Mouse (Mus musculus) MEL (cell line): ENCODE data around the gene Prr15l. TPM values are rescaled to one million over a fixed set of nuclear protein-coding genes. Genes with fewer than 3 reads are reported as not detected.

Experiments
- DNase-seq: peaks from one replicate; pipeline ENCODE4 v3.0.0; 2011; ENCODE audit warnings: low read depth, low spot score
- H3K27ac ChIP-seq: 2 replicates; pipeline ENCODE4 v1.5.1; 2012; ENCODE audit warnings: low read depth, mild to moderate bottlenecking, control low read depth, low read length, moderate library complexity; ENCODE audit not compliant: control insufficient read depth
- H3K27me3 ChIP-seq, 2 experiments: fragments of 150-350 bp in 1 of 2; sonication (generic) in 1 of 2; 2 replicates each; pipeline ENCODE4 v1.6.1; 2012; ENCODE audit warnings: low read length in 2 of 2, mild to moderate bottlenecking in 2 of 2, improper control_type of control experiment in 1 of 2, moderate library complexity in 1 of 2; ENCODE audit not compliant: insufficient read depth in 2 of 2, control insufficient read depth in 1 of 2
- H3K36me3 ChIP-seq, 2 experiments: 2 replicates each; pipeline ENCODE4 v1.6.1; 2012 to 2014; ENCODE audit warnings: low read length in 2 of 2, improper control_type of control experiment in 1 of 2, inconsistent platforms in 1 of 2, mild to moderate bottlenecking in 1 of 2; ENCODE audit not compliant: insufficient read depth in 2 of 2, control insufficient read depth in 1 of 2
- H3K4me1 ChIP-seq, 2 experiments: fragments of 150-350 bp in 1 of 2; sonication (generic) in 1 of 2; 2 replicates each; pipeline ENCODE4 v1.6.1; 2012; ENCODE audit warnings: low read length in 2 of 2, improper control_type of control experiment in 1 of 2, mild to moderate bottlenecking in 1 of 2; ENCODE audit not compliant: insufficient read depth in 2 of 2, control insufficient read depth in 1 of 2
- H3K4me3 ChIP-seq, 2 experiments: fragments of 150-350 bp in 1 of 2; sonication (generic) in 1 of 2; 2 replicates each; pipeline ENCODE4 v1.5.1; 2012; ENCODE audit warnings: low read depth in 2 of 2, low read length in 2 of 2, mild to moderate bottlenecking in 2 of 2, moderate library complexity in 2 of 2, control low read depth in 1 of 2, improper control_type of control experiment in 1 of 2; ENCODE audit not compliant: control insufficient read depth in 1 of 2, insufficient read depth in 1 of 2
- H3K79me2 ChIP-seq: 2 replicates; pipeline ENCODE4 v1.6.1; 2012; ENCODE audit warnings: mild to moderate bottlenecking, low read length, moderate library complexity; ENCODE audit not compliant: control insufficient read depth, poor library complexity, insufficient read depth
- H3K9ac ChIP-seq: 2 replicates; pipeline ENCODE4 v1.6.1; 2012; ENCODE audit warnings: low read depth, mild to moderate bottlenecking, control low read depth, low read length, moderate library complexity; ENCODE audit not compliant: control insufficient read depth, poor library complexity, severe bottlenecking
- H3K9me3 ChIP-seq: fragments of 150-350 bp; sonication (generic); replicated peaks from 2 replicates; pipeline ENCODE4 v1.6.1; 2012; ENCODE audit warnings: mild to moderate bottlenecking, low read length, improper control_type of control experiment, moderate library complexity; ENCODE audit not compliant: insufficient read depth
- BHLHE40 ChIP-seq: IDR thresholded peaks from 2 replicates; pipeline ENCODE4 v1.6.1; 2012; ENCODE audit warnings: low read depth, mild to moderate bottlenecking, inconsistent platforms, low read length, improper control_type of control experiment, borderline replicate concordance
- CTCF ChIP-seq, 3 experiments: IDR thresholded peaks in 2 of 3; conservative IDR thresholded peaks in 1 of 3; 2 replicates each; pipeline ENCODE4 v1.5.1; 2011 to 2012; ENCODE audit warnings: low read length in 3 of 3, low read depth in 2 of 3, mild to moderate bottlenecking in 2 of 3, improper control_type of control experiment in 1 of 3, inconsistent platforms in 1 of 3, mixed read lengths in 1 of 3, moderate library complexity in 1 of 3; ENCODE audit not compliant: control insufficient read depth in 1 of 3, insufficient read depth in 1 of 3, poor library complexity in 1 of 3, severe bottlenecking in 1 of 3
- E2F4 ChIP-seq: IDR thresholded peaks from 2 replicates; pipeline ENCODE4 v1.6.1; 2011; ENCODE audit warnings: low read depth, low read length, improper control_type of control experiment, borderline replicate concordance
- ELF1 ChIP-seq: IDR thresholded peaks from 2 replicates; pipeline ENCODE4 v1.6.1; 2014; ENCODE audit warnings: low read depth, mild to moderate bottlenecking, inconsistent platforms, low read length, improper control_type of control experiment, moderate library complexity
- EP300 ChIP-seq, 2 experiments: IDR thresholded peaks; 2 replicates each; pipeline ENCODE4 v1.6.1; 2011; ENCODE audit warnings: improper control_type of control experiment in 2 of 2, low read length in 2 of 2, low read depth in 1 of 2, mild to moderate bottlenecking in 1 of 2
- ETS1 ChIP-seq: IDR thresholded peaks from 2 replicates; pipeline ENCODE4 v1.6.1; 2012; ENCODE audit warnings: low read depth, mild to moderate bottlenecking, inconsistent platforms, low read length, improper control_type of control experiment, moderate library complexity
- GATA1 ChIP-seq: IDR thresholded peaks from 2 replicates; pipeline ENCODE4 v1.6.1; 2011; ENCODE audit warnings: low read depth, low read length, improper control_type of control experiment
- HCFC1 ChIP-seq: IDR thresholded peaks from 2 replicates; pipeline ENCODE4 v1.6.1; 2012; ENCODE audit warnings: low read depth, mild to moderate bottlenecking, inconsistent platforms, low read length, improper control_type of control experiment, moderate library complexity
- JUND ChIP-seq: IDR thresholded peaks from 2 replicates; pipeline ENCODE4 v1.6.1; 2011; ENCODE audit warnings: low read depth, mild to moderate bottlenecking, improper control_type of control experiment, low read length
- MAFK ChIP-seq: IDR thresholded peaks from 2 replicates; pipeline ENCODE4 v1.6.1; 2011; ENCODE audit warnings: low read depth, mild to moderate bottlenecking, low read length, improper control_type of control experiment, borderline replicate concordance
- MAX ChIP-seq: IDR thresholded peaks from 2 replicates; pipeline ENCODE4 v1.6.1; 2011; ENCODE audit warnings: low read length, improper control_type of control experiment
- MAZ ChIP-seq: IDR thresholded peaks from 2 replicates; pipeline ENCODE4 v1.6.1; 2012; ENCODE audit warnings: low read depth, mild to moderate bottlenecking, inconsistent platforms, low read length, improper control_type of control experiment
- MEF2A ChIP-seq: IDR thresholded peaks from 2 replicates; pipeline ENCODE4 v1.6.1; 2014; ENCODE audit warnings: low read depth, mild to moderate bottlenecking, inconsistent platforms, low read length, improper control_type of control experiment; ENCODE audit not compliant: poor library complexity, insufficient replicate concordance, severe bottlenecking; ENCODE audit errors: extremely low read depth
- MXI1 ChIP-seq: IDR thresholded peaks from 2 replicates; pipeline ENCODE4 v1.6.1; 2011; ENCODE audit warnings: mild to moderate bottlenecking, low read depth, low read length, improper control_type of control experiment
- MYB ChIP-seq: IDR thresholded peaks from 2 replicates; pipeline ENCODE4 v1.6.1; 2011; ENCODE audit warnings: mild to moderate bottlenecking, low read depth, low read length, improper control_type of control experiment
- MYC ChIP-seq: IDR thresholded peaks from 2 replicates; pipeline ENCODE4 v1.6.1; 2011; ENCODE audit warnings: low read depth, mild to moderate bottlenecking, low read length, improper control_type of control experiment, moderate library complexity
- NRF1 ChIP-seq: IDR thresholded peaks from 2 replicates; pipeline ENCODE4 v1.6.1; 2014; ENCODE audit warnings: low read depth, mild to moderate bottlenecking, inconsistent platforms, low read length, improper control_type of control experiment, moderate library complexity; ENCODE audit not compliant: poor library complexity, insufficient read depth, severe bottlenecking
- POLR2A ChIP-seq, 2 experiments: IDR thresholded peaks; 2 replicates each; pipeline ENCODE4 v1.6.1; 2011 to 2012; ENCODE audit warnings: low read length in 2 of 2, mild to moderate bottlenecking in 2 of 2, control low read depth in 1 of 2, improper control_type of control experiment in 1 of 2, low read depth in 1 of 2, moderate library complexity in 1 of 2; ENCODE audit not compliant: control insufficient read depth in 1 of 2, insufficient read depth in 1 of 2, poor library complexity in 1 of 2
- POLR2AphosphoS2 ChIP-seq: IDR thresholded peaks from 2 replicates; pipeline ENCODE4 v1.6.1; 2011; ENCODE audit warnings: low read length, improper control_type of control experiment
- RCOR1 ChIP-seq: IDR thresholded peaks from 2 replicates; pipeline ENCODE4 v1.6.1; 2012; ENCODE audit warnings: low read depth, mild to moderate bottlenecking, inconsistent platforms, low read length, improper control_type of control experiment
- SIN3A ChIP-seq: IDR thresholded peaks from 2 replicates; pipeline ENCODE4 v1.6.1; 2012; ENCODE audit warnings: low read length, improper control_type of control experiment, inconsistent platforms
- SMC3 ChIP-seq: IDR thresholded peaks from 2 replicates; pipeline ENCODE4 v1.6.1; 2011; ENCODE audit warnings: low read depth, low read length, improper control_type of control experiment
- TAL1 ChIP-seq: IDR thresholded peaks from 2 replicates; pipeline ENCODE4 v1.6.1; 2012; ENCODE audit warnings: mild to moderate bottlenecking, inconsistent platforms, low read length, moderate library complexity, mixed read lengths
- TCF12 ChIP-seq: IDR thresholded peaks from 2 replicates; pipeline ENCODE4 v1.6.1; 2014; ENCODE audit warnings: low read depth, mild to moderate bottlenecking, inconsistent platforms, low read length, improper control_type of control experiment, moderate library complexity
- USF2 ChIP-seq, 2 experiments: IDR thresholded peaks; 2 replicates each; pipeline ENCODE4 v1.6.1; 2011 to 2012; ENCODE audit warnings: improper control_type of control experiment in 2 of 2, low read length in 2 of 2, borderline replicate concordance in 1 of 2, inconsistent platforms in 1 of 2, low read depth in 1 of 2, mild to moderate bottlenecking in 1 of 2; ENCODE audit not compliant: insufficient read depth in 1 of 2
- ZC3H11A ChIP-seq: IDR thresholded peaks from 2 replicates; pipeline ENCODE4 v1.6.1; 2012; ENCODE audit warnings: low read depth, mild to moderate bottlenecking, inconsistent platforms, low read length, improper control_type of control experiment
- ZKSCAN1 ChIP-seq: IDR thresholded peaks from 2 replicates; pipeline ENCODE4 v1.6.1; 2012; ENCODE audit warnings: low read depth, mild to moderate bottlenecking, inconsistent platforms, low read length, improper control_type of control experiment, moderate library complexity
- ZNF384 ChIP-seq: IDR thresholded peaks from 2 replicates; pipeline ENCODE4 v1.6.1; 2012; ENCODE audit warnings: low read depth, mild to moderate bottlenecking, inconsistent platforms, low read length, improper control_type of control experiment
- polyA plus RNA-seq, 2 experiments: library from polyadenylated mRNA; stranded (reverse) in 1 of 2; unstranded in 1 of 2; fragments of >175 nt in 1 of 2; fragments of >200 nt in 1 of 2; gene quantifications; 2 replicates each; pipeline versions ENCODE4 v1.2.1 to v1.2.4; 2012; ENCODE audit warnings: low replicate concordance in 2 of 2, low read depth in 1 of 2; ENCODE audit not compliant: insufficient read length in 2 of 2, insufficient read depth in 1 of 2, missing spikeins in 1 of 2
- total RNA-seq: library from RNA; depleted of rRNA; stranded (reverse); fragments of 300-350 nt; gene quantifications from 2 replicates; pipeline ENCODE4 v1.2.3, GENCODE M21; 2012

Gene Prr15l
- total and polyA plus RNA-seq, 3 experiments: 0.08 to 0.19 TPM; not detected in 1

- no peak overlapping the region for H3K9ac ChIP-seq
- H3K27me3 ChIP-seq: no peaks in the 10 kb centered on the region
- no peak overlapping the region for H3K4me3 ChIP-seq
- TF ChIP-seq MAZ: no peak
- TF ChIP-seq ZC3H11A: no peak
- TF ChIP-seq E2F4: no peak
- no peak for TF ChIP-seq SIN3A
- TF ChIP-seq MYB: no peak
- no peak for TF ChIP-seq MXI1
- no peak for TF ChIP-seq MAX
- no peak for TF ChIP-seq ETS1
- TF ChIP-seq MYC: no peak
- TF ChIP-seq ELF1: no peak
- TF ChIP-seq ZKSCAN1: no peak
- TF ChIP-seq POLR2AphosphoS2: no peak
- TF ChIP-seq EP300 (IDR thresholded peaks at IDR 0.05; ENCODE audit: low read depth in 1 of 2, low read length in 2 of 2): no peak
- no peak for TF ChIP-seq CTCF (IDR thresholded peaks at IDR 0.05 in 2 of 3, conservative IDR thresholded peaks at IDR 0.05 in 1 of 3; ENCODE audit: control insufficient read depth in 1 of 3, insufficient read depth in 1 of 3, low read depth in 2 of 3, low read length in 3 of 3, poor library complexity in 1 of 3, severe bottlenecking in 1 of 3)
- no peak for TF ChIP-seq TAL1
- no peak for TF ChIP-seq POLR2A (IDR thresholded peaks at IDR 0.05; ENCODE audit: control insufficient read depth in 1 of 2, insufficient read depth in 1 of 2, low read depth in 1 of 2, low read length in 2 of 2, poor library complexity in 1 of 2)
- H3K79me2 ChIP-seq: peaks cover 2% of the 10 kb centered on the region
- peaks cover 0 to 27% of the 10 kb centered on the region in 2 experiments; a peak in 2 of 4 replicates for H3K36me3 ChIP-seq
- DNase-seq: no peak
- H3K9me3 ChIP-seq: no peaks in the 10 kb centered on the region
- H3K27ac ChIP-seq: no peak overlapping the region
- peaks cover 12 to 28% of the 10 kb centered on the region in 2 experiments for H3K4me1 ChIP-seq
These were observed 10.5 kb downstream of the Prr15l start for GRCm38 (mm10) chr11:96938426-96938800.

GRCm38 (mm10) chr11:96940578-96941465, 12.9 kb downstream of the Prr15l start:
- Histone ChIP-seq H3K4me1 (peaks cover 17 to 37% of the 10 kb centered on the region in 2 experiments), H3K9me3 (no peaks in the 10 kb centered on the region), H3K27ac (peak overlapping the region; percentile 69), H3K27me3 (no peaks in the 10 kb centered on the region), H3K79me2 (peaks cover 21% of the 10 kb centered on the region), H3K4me3 (no peak overlapping the region), H3K9ac (peak overlapping the region; percentile 19; the same call in 1 of the 2 replicates), H3K36me3 (peaks cover 0 to 35% of the 10 kb centered on the region in 2 experiments; a peak in 2 of 4 replicates)
- peak; percentile 90 for DNase-seq
- TF ChIP-seq TAL1: peak; percentile 96
- no peak for TF ChIP-seq NRF1
- TF ChIP-seq JUND: no peak
- peak; percentile 94 for TF ChIP-seq TCF12
- peak; percentile 96 to 97 for TF ChIP-seq EP300 (IDR thresholded peaks at IDR 0.05; ENCODE audit: low read depth in 1 of 2, low read length in 2 of 2)
- TF ChIP-seq HCFC1: no peak
- no peak for TF ChIP-seq MAX
- peak; percentile 86; the same call in 1 of the 2 replicates for TF ChIP-seq MAFK
- TF ChIP-seq SIN3A: peak; percentile 37; the same call in 1 of the 2 replicates
- TF ChIP-seq SMC3: no peak
- 0 out of 2 replicates have a peak, but pooled peaks have one; percentile 50 for TF ChIP-seq POLR2AphosphoS2
- TF ChIP-seq MYB: peak; percentile 44; the same call in 1 of the 2 replicates
- peak; percentile 67 for TF ChIP-seq BHLHE40
- TF ChIP-seq GATA1: peak; percentile 94
- TF ChIP-seq MXI1: no peak
- no peak for TF ChIP-seq USF2 (IDR thresholded peaks at IDR 0.05; ENCODE audit: borderline replicate concordance in 1 of 2, insufficient read depth in 1 of 2, low read depth in 1 of 2, low read length in 2 of 2)
- TF ChIP-seq ZNF384: no peak
- TF ChIP-seq ELF1: no peak
- peak; percentile 98 for TF ChIP-seq RCOR1
- no peak for TF ChIP-seq MEF2A
- TF ChIP-seq ZC3H11A: no peak
